8 mouse cellular contexts compared by ENCODE assay signal in the genomic region with DNA sequence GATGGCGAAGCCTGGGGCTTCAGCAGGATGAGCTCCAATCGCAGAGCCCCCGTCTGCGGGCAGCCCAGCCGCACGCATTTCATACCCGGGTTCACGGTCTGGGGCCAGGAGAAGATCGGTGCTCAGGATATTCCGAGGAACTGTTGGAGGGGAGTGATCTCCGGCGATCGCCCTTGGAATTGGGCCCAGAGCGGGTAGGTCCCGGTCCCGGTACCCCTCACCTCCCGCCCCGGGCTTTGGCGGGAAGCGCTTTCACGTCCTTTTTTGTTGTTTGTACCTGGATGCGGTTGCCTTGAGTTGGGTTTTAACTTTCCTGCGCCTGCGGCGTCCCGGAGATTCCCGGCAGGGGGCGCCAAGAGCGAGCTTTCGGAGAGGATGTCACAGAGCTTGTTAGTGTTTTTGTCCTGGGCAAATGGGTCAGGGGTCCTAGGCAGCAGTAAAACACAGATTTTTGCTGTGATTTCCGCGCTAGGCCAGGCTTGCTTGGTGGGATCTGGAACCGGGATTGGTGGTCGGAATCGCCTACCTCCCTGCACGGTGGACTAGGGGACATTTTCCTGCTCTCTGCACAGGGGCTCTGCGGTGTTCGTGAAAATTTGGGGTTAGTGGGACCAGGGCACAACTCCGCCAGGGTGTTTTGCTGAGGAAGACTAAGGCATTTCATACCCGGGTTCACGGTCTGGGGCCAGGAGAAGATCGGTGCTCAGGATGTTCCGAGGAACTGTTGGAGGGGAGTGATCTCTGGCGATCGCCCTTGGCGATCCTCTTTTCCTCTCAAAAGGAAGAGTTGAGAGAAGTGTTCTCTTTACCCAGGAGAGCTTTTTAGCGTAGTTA. TPM values are rescaled to one million over a fixed set of nuclear protein-coding genes. Genes with fewer than 3 reads are reported as not detected.
DNase-seq lines count a peak whose midpoint lies in the region; ATAC-seq and TF ChIP-seq lines count a peak whose summit lies in the region.

No protein-coding gene starts in this region.

- peak overlapping the region; percentile 99 for H3K4me2 ChIP-seq in heart, embryonic 12.5 days
- H3K4me2 ChIP-seq in kidney, embryonic 15.5 days: peak overlapping the region; percentile 97
- H3K4me2 ChIP-seq in limb, embryonic 13.5 days (replicated peaks): peak overlapping the region; percentile 89
- peak overlapping the region; percentile 100 for H3K4me2 ChIP-seq in midbrain, postnatal 0 days (ENCODE audit: low read depth, low read length, poor library complexity, severe bottlenecking)

- H3K4me1 ChIP-seq in embryonic fibroblast, embryonic 13.5 days (ENCODE audit: control insufficient read depth, insufficient read depth, low read length): peaks cover 7% of the 10 kb centered on the region
- H3K4me1 ChIP-seq in heart, embryonic 12.5 days (replicated peaks): peaks cover 14% of the 10 kb centered on the region
- peaks cover 22% of the 10 kb centered on the region for H3K4me1 ChIP-seq in kidney, embryonic 15.5 days
- peaks cover 31% of the 10 kb centered on the region for H3K4me1 ChIP-seq in limb, embryonic 13.5 days
- H3K4me1 ChIP-seq in midbrain, postnatal 0 days (ENCODE audit: insufficient read depth, low read length): no peaks in the 10 kb centered on the region

- H3K9ac ChIP-seq in heart, embryonic 12.5 days: peak overlapping the region; percentile 71
- peak overlapping the region; percentile 71 for H3K9ac ChIP-seq in kidney, embryonic 15.5 days
- H3K9ac ChIP-seq in limb, embryonic 13.5 days: peak overlapping the region; percentile 84
- H3K9ac ChIP-seq in midbrain, postnatal 0 days (replicated peaks; ENCODE audit: low read length, poor library complexity, severe bottlenecking): 0 out of 2 replicates have a peak overlapping the region, but pooled peaks have one; percentile 50

- H3K36me3 ChIP-seq in heart, embryonic 12.5 days: peaks cover 8% of the 10 kb centered on the region
- H3K36me3 ChIP-seq in kidney, embryonic 15.5 days: peaks cover 7% of the 10 kb centered on the region
- peaks cover 8% of the 10 kb centered on the region for H3K36me3 ChIP-seq in limb, embryonic 13.5 days
- H3K36me3 ChIP-seq in midbrain, postnatal 0 days (ENCODE audit: insufficient read depth, low read length): no peaks in the 10 kb centered on the region
- H3K36me3 ChIP-seq in splenic B cell, adult 2 months (ENCODE audit: control insufficient read depth, insufficient read depth, low read length, poor library complexity, severe bottlenecking): no peaks in the 10 kb centered on the region

- no peak for TF ChIP-seq POLR2A in embryonic fibroblast, embryonic 13.5 days (IDR thresholded peaks at IDR 0.05; ENCODE audit: low read depth, low read length)

- H3K9me3 ChIP-seq in heart, embryonic 12.5 days (replicated peaks): no peaks in the 10 kb centered on the region
- no peaks in the 10 kb centered on the region for H3K9me3 ChIP-seq in kidney, embryonic 15.5 days (replicated peaks)
- H3K9me3 ChIP-seq in limb, embryonic 13.5 days: no peaks in the 10 kb centered on the region
- H3K9me3 ChIP-seq in midbrain, postnatal 0 days (ENCODE audit: low read length): no peaks in the 10 kb centered on the region

- DNase-seq in spleen, adult 18-20 months: peak; percentile 50 to 76
- DNase-seq in spleen, adult 12 weeks (ENCODE audit: low spot score): no peak
- peak; percentile 81 for DNase-seq in midbrain, postnatal 0 days (ENCODE audit: low spot score)
- peak; percentile 70 for DNase-seq in splenic B cell, adult 2 months (ENCODE audit: low read depth, low spot score)

- no peak for ATAC-seq in heart, embryonic 12.5 days (ENCODE audit: insufficient number of reproducible peaks, low FRiP score)
- ATAC-seq in kidney, embryonic 15.5 days (replicated peaks; ENCODE audit: low FRiP score): peak; percentile 20
- peak; percentile 33 for ATAC-seq in limb, embryonic 13.5 days (ENCODE audit: low FRiP score, low read depth)
- ATAC-seq in midbrain, postnatal 0 days (ENCODE audit: low FRiP score): peak; percentile 67

- under 1% methylated on average over 47 of the region's 47 CpGs for WGBS in heart, embryonic 12.5 days
- under 1% methylated on average over 47 of the region's 47 CpGs for WGBS in kidney, embryonic 15.5 days
- WGBS in limb, embryonic 13.5 days: under 1% methylated on average over 47 of the region's 47 CpGs
- under 1% methylated on average over 47 of the region's 47 CpGs for WGBS in midbrain, postnatal 0 days

- no peaks in the 10 kb centered on the region; the same call in 1 of the 2 replicates for H3K27me3 ChIP-seq in heart, embryonic 12.5 days (replicated peaks)
- H3K27me3 ChIP-seq in kidney, embryonic 15.5 days: no peaks in the 10 kb centered on the region
- H3K27me3 ChIP-seq in limb, embryonic 13.5 days: no peaks in the 10 kb centered on the region
- no peaks in the 10 kb centered on the region; the same call in 1 of the 2 replicates for H3K27me3 ChIP-seq in midbrain, postnatal 0 days (ENCODE audit: insufficient read depth, low read length)
- H3K27me3 ChIP-seq in splenic B cell, adult 2 months (ENCODE audit: control insufficient read depth, insufficient read depth, low read length, poor library complexity, severe bottlenecking): no peaks in the 10 kb centered on the region; the same call in 1 of the 2 replicates

- TF ChIP-seq CTCF in embryonic fibroblast, embryonic 13.5 days (IDR thresholded peaks at IDR 0.05; ENCODE audit: borderline replicate concordance, insufficient read depth, low read length): peak; percentile 34; the same call in 1 of the 2 replicates
- peak; percentile 83 for TF ChIP-seq CTCF in midbrain, postnatal 0 days (IDR thresholded peaks at IDR 0.05)

- H3K4me3 ChIP-seq in embryonic fibroblast, embryonic 13.5 days (ENCODE audit: insufficient read depth, low read length): peak overlapping the region; percentile 56
- H3K4me3 ChIP-seq in heart, embryonic 12.5 days: peak overlapping the region; percentile 67
- peak overlapping the region; percentile 73 for H3K4me3 ChIP-seq in kidney, embryonic 15.5 days (replicated peaks)
- peak overlapping the region; percentile 77 for H3K4me3 ChIP-seq in limb, embryonic 13.5 days
- peak overlapping the region; percentile 53 for H3K4me3 ChIP-seq in midbrain, postnatal 0 days (ENCODE audit: low read depth, low read length)

- no peak overlapping the region for H3K27ac ChIP-seq in embryonic fibroblast, embryonic 13.5 days (ENCODE audit: insufficient read depth, low read length)
- no peak overlapping the region for H3K27ac ChIP-seq in heart, embryonic 12.5 days (ENCODE audit: poor library complexity, severe bottlenecking)
- H3K27ac ChIP-seq in kidney, embryonic 15.5 days: peak overlapping the region; percentile 27
- H3K27ac ChIP-seq in limb, embryonic 13.5 days: peak overlapping the region; percentile 77; the same call in 1 of the 2 replicates
- no peak overlapping the region for H3K27ac ChIP-seq in midbrain, postnatal 0 days (ENCODE audit: low read depth, low read length)

RNA-seq across cellular contexts. Expression of a gene that starts 1.4 kb away (rescaled TPM):
- polyA plus RNA-seq in embryonic fibroblast, embryonic 13.5 days (2011; ENCODE audit: insufficient read length, low read depth, missing spikeins): 8.0 and 32.5 TPM in 2 replicates
- 3.9 and 4.6 TPM in 2 replicates for polyA plus RNA-seq in heart, embryonic 12.5 days (2016; fragmentation: Nextera tagmentation; extraction: Ambion mirVana)
- 25.2 and 26.3 TPM in 2 replicates for polyA plus RNA-seq in kidney, embryonic 15.5 days (2015; fragmentation: Nextera tagmentation; extraction: Ambion mirVana)
- polyA plus RNA-seq in limb, embryonic 13.5 days (2015; fragmentation: Nextera tagmentation; extraction: Ambion mirVana): 39.4 and 42.2 TPM in 2 replicates
- total RNA-seq in midbrain, postnatal 0 days (2014; rRNA removed): 26.0 and 26.5 TPM in 2 replicates
- polyA plus RNA-seq in midbrain, postnatal 0 days (2015; fragmentation: Nextera tagmentation; extraction: Ambion mirVana): 5.6 and 5.8 TPM in 2 replicates

Comparison
In these comparisons a context has a peak if more than half of its experiments do, and no peak if none do; other contexts are left out.
1. H3K27ac ChIP-seq: peak in kidney, embryonic 15.5 days (single experiment) and limb, embryonic 13.5 days (single experiment); none in embryonic fibroblast, embryonic 13.5 days (single experiment), heart, embryonic 12.5 days (single experiment) and midbrain, postnatal 0 days (single experiment).
2. Peak in every context shown above with its lines, with median percentiles within 50 percentile points of each other: H3K4me3 ChIP-seq, H3K4me2 ChIP-seq and H3K9ac ChIP-seq.